7 mouse cellular contexts compared by ENCODE assay signal in the genomic region with DNA sequence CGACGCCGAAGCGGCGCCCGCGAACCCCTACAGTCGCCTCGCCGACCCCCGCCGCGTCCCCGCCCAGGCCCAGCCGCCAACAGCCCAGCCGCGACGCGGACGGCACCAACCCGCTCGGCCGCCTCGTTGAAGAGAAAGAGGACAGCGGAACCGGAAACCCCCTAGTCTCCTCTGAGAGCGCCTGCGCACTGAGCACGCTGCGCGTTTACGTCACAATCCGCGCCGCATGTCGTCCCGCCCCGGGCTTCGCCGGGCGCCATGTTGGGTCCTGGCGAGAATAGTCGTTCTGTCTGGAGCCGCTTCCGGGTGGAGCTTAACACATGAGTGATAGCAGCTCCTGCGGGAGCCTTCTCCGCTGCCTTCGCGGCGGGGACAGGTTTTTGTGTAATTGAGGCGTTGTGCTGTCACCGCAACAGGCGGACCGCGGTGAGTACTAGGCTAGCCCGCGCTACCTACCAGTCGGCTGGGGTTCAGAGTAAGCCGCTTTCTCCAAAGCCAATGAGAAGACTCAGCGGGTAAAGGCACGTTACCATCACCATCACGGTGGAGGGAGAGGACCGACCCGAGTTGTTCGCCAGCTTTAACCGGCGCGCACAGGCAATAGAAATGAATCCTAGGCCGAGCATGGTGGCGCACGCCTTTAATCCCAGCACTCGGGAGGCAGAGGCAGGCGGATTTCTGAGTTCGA. TPM values are rescaled to one million over a fixed set of nuclear protein-coding genes. Genes with fewer than 3 reads are reported as not detected.
DNase-seq lines count a peak whose midpoint lies in the region; ATAC-seq and TF ChIP-seq lines count a peak whose summit lies in the region.

Gene Uba52, minus strand, starts transcription at position 574 of the 688 bp plus-strand sequence.

- H3K4me1 ChIP-seq in embryonic facial prominence, embryonic 11.5 days (ENCODE audit: control insufficient read depth, insufficient read depth, low read length) = peaks cover 11% of the 10 kb centered on the region
- peaks cover 19% of the 10 kb centered on the region for H3K4me1 ChIP-seq in kidney, adult 2 months (ENCODE audit: control insufficient read depth, insufficient read depth, low read length)
- peaks cover 19% of the 10 kb centered on the region for H3K4me1 ChIP-seq in limb, embryonic 12.5 days (replicated peaks)
- peaks cover 33% of the 10 kb centered on the region for H3K4me1 ChIP-seq in midbrain, embryonic 15.5 days
- H3K4me1 ChIP-seq in spleen, adult 2 months (ENCODE audit: control insufficient read depth, insufficient read depth, insufficient read length) = peaks cover 18% of the 10 kb centered on the region

- peak within 1 kb of the TSS; percentile 97 for H3K4me2 ChIP-seq in embryonic facial prominence, embryonic 11.5 days (ENCODE audit: low read depth, low read length)
- H3K4me2 ChIP-seq in limb, embryonic 12.5 days = peak within 1 kb of the TSS; percentile 99
- peak within 1 kb of the TSS; percentile 95 for H3K4me2 ChIP-seq in midbrain, embryonic 15.5 days

- under 1% methylated on average over 72 of the region's 74 CpGs for WGBS in embryonic facial prominence, embryonic 11.5 days
- under 1% methylated on average over 74 of the region's 74 CpGs for WGBS in kidney, adult 2 months
- 1% methylated on average over 74 of the region's 74 CpGs for WGBS in limb, embryonic 12.5 days
- WGBS in midbrain, embryonic 15.5 days = 1% methylated on average over 74 of the region's 74 CpGs
- WGBS in spleen, adult 2 months = under 1% methylated on average over 72 of the region's 74 CpGs

- H3K9ac ChIP-seq in embryonic facial prominence, embryonic 11.5 days (replicated peaks; ENCODE audit: low read length) = peak within 1 kb of the TSS; percentile 99
- peak within 1 kb of the TSS; percentile 97 for H3K9ac ChIP-seq in limb, embryonic 12.5 days (replicated peaks)
- H3K9ac ChIP-seq in midbrain, embryonic 15.5 days = peak within 1 kb of the TSS; percentile 88

- H3K27me3 ChIP-seq in embryonic facial prominence, embryonic 11.5 days (ENCODE audit: control insufficient read depth, insufficient read depth, low read length) = no peaks in the 10 kb centered on the region
- H3K27me3 ChIP-seq in kidney, adult 2 months (replicated peaks; ENCODE audit: control insufficient read depth, insufficient read depth, low read length) = no peaks in the 10 kb centered on the region
- no peaks in the 10 kb centered on the region for H3K27me3 ChIP-seq in limb, embryonic 12.5 days
- no peaks in the 10 kb centered on the region for H3K27me3 ChIP-seq in midbrain, embryonic 15.5 days (replicated peaks)
- no peaks in the 10 kb centered on the region for H3K27me3 ChIP-seq in spleen, adult 2 months (ENCODE audit: control insufficient read depth, insufficient read depth, low read length)

- H3K4me3 ChIP-seq in embryonic facial prominence, embryonic 11.5 days (ENCODE audit: low read depth, low read length) = peak within 1 kb of the TSS; percentile 99
- peak within 1 kb of the TSS; percentile 88 for H3K4me3 ChIP-seq in kidney, adult 2 months (ENCODE audit: insufficient read depth, low read depth, low read length)
- peak within 1 kb of the TSS; percentile 99 for H3K4me3 ChIP-seq in limb, embryonic 12.5 days (replicated peaks)
- peak within 1 kb of the TSS; percentile 88 for H3K4me3 ChIP-seq in midbrain, embryonic 15.5 days
- H3K4me3 ChIP-seq in spleen, adult 2 months (ENCODE audit: extremely low read depth, insufficient read depth, insufficient read length) = peak within 1 kb of the TSS; percentile 91

- H3K27ac ChIP-seq in embryonic facial prominence, embryonic 11.5 days (replicated peaks; ENCODE audit: low read depth, low read length) = peak within 1 kb of the TSS; percentile 90
- H3K27ac ChIP-seq in kidney, adult 2 months (ENCODE audit: insufficient read depth, low read depth, low read length) = peak within 1 kb of the TSS; percentile 77
- H3K27ac ChIP-seq in limb, embryonic 12.5 days = peak within 1 kb of the TSS; percentile 96
- peak within 1 kb of the TSS; percentile 97 for H3K27ac ChIP-seq in midbrain, embryonic 15.5 days
- peak within 1 kb of the TSS; percentile 96 for H3K27ac ChIP-seq in spleen, adult 2 months (ENCODE audit: insufficient read depth, low read length)

- peaks cover 8% of the 10 kb centered on the region for H3K36me3 ChIP-seq in embryonic facial prominence, embryonic 11.5 days (replicated peaks; ENCODE audit: control insufficient read depth, insufficient read depth, low read depth, low read length)
- no peaks in the 10 kb centered on the region; the same call in 1 of the 2 replicates for H3K36me3 ChIP-seq in kidney, adult 2 months (ENCODE audit: control insufficient read depth, insufficient read depth, low read length)
- peaks cover 52% of the 10 kb centered on the region for H3K36me3 ChIP-seq in limb, embryonic 12.5 days
- H3K36me3 ChIP-seq in midbrain, embryonic 15.5 days (replicated peaks) = peaks cover 8% of the 10 kb centered on the region; the same call in 1 of the 2 replicates
- H3K36me3 ChIP-seq in spleen, adult 2 months (ENCODE audit: control insufficient read depth, insufficient read depth, low read length) = peaks cover 14% of the 10 kb centered on the region; the same call in 1 of the 2 replicates

- TF ChIP-seq POLR2A in kidney, adult 2 months (IDR thresholded peaks at IDR 0.05; ENCODE audit: low read depth, low read length) = peak; percentile 66
- TF ChIP-seq POLR2A in spleen, adult 2 months (IDR thresholded peaks at IDR 0.05; ENCODE audit: low read depth, low read length) = peak; percentile 65

- no peaks in the 10 kb centered on the region for H3K9me3 ChIP-seq in embryonic facial prominence, embryonic 11.5 days (replicated peaks; ENCODE audit: control insufficient read depth, low read length)
- no peaks in the 10 kb centered on the region for H3K9me3 ChIP-seq in limb, embryonic 12.5 days
- H3K9me3 ChIP-seq in midbrain, embryonic 15.5 days = no peaks in the 10 kb centered on the region

- peak; percentile 98 for DNase-seq in adrenal gland, postnatal 14 days
- peak; percentile 100 for DNase-seq in embryonic facial prominence, embryonic 11.5 days (ENCODE audit: low spot score)
- peak; percentile 100 for DNase-seq in heart, adult 11 months
- peak; percentile 98 for DNase-seq in kidney, adult 2 months
- DNase-seq in spleen, adult 2 months (ENCODE audit: low read depth in 1 of 2, low spot score in 2 of 2) = peak; percentile 92 to 96

- peak; percentile 67 for ATAC-seq in embryonic facial prominence, embryonic 11.5 days (replicated peaks; ENCODE audit: insufficient number of reproducible peaks, low FRiP score, low TSS enrichment, low read depth)
- peak; percentile 62 for ATAC-seq in limb, embryonic 12.5 days (ENCODE audit: insufficient number of reproducible peaks, insufficient read depth, low FRiP score, low TSS enrichment, low read depth)
- ATAC-seq in midbrain, embryonic 15.5 days (replicated peaks) = peak; percentile 86

- no peak for TF ChIP-seq CTCF in kidney, adult 2 months (conservative IDR thresholded peaks at IDR 0.05; ENCODE audit: insufficient read depth, insufficient read length, low read depth, low read length)
- no peak for TF ChIP-seq CTCF in spleen, adult 2 months (IDR thresholded peaks at IDR 0.05; ENCODE audit: extremely low read depth, insufficient read depth, insufficient read length, insufficient replicate concordance)

RNA-seq across cellular contexts. Expression of gene Uba52, which starts in this region (rescaled TPM):
- total RNA-seq in adrenal gland, postnatal 14 days (2021) = 1,600 and 1,776 TPM in 2 replicates
- 783 and 884 TPM in 2 replicates for polyA plus RNA-seq in embryonic facial prominence, embryonic 11.5 days (2014; fragmentation: Nextera tagmentation; extraction: Ambion mirVana)
- 620 and 835 TPM in 2 replicates for polyA plus RNA-seq in kidney, adult 2 months (2012; rRNA removed)
- polyA plus RNA-seq in limb, embryonic 12.5 days (2016; fragmentation: Nextera tagmentation; extraction: Ambion mirVana) = 882 and 891 TPM in 2 replicates
- polyA plus RNA-seq in midbrain, embryonic 15.5 days (2015; fragmentation: Nextera tagmentation; extraction: Ambion mirVana) = 587 and 620 TPM in 2 replicates
- polyA plus RNA-seq in spleen, adult 2 months (2012; rRNA removed) = 611 and 613 TPM in 2 replicates

Comparison
In these comparisons a context has a peak if more than half of its experiments do, and no peak if none do; other contexts are left out.
1. Peak in every context shown above with its lines: DNase-seq, ATAC-seq, H3K4me3 ChIP-seq and H3K27ac ChIP-seq.